Mouse (Mus musculus) adrenal gland, adult (tissue): ENCODE measurements around the gene Olfr1062.
A peak's percentile ranks its signal among the peaks of the same experiment; 100 is the strongest.
"Not testable (repeated sequence)": the region's sequence is repeated elsewhere in the genome, so short reads cannot be mapped to it uniquely, and the experiment has no call there.

Experiments used
- DNase-seq, 2 experiments: peaks; one replicate each; pipeline ENCODE4 v3.0.0; 2022 to 2023; ENCODE audit warnings: low spot score in 1 of 2; ENCODE audit not compliant: inconsistent age in 2 of 2

Olfr1062 gene

GRCm38 (mm10) chr2:86426649-86427048 lies at the start of gene Olfr1062:
TSS of gene Olfr1062 (minus strand) at chr2:86426749.
- DNase-seq = not testable (repeated sequence)

GRCm38 (mm10) chr2:86464442-86465109 lies 38.0 kb upstream of the Olfr1062 start:
- DNase-seq = peak; percentile 24 to 76

GRCm38 (mm10) chr2:86460434-86460833 lies 33.9 kb upstream of the Olfr1062 start:
- DNase-seq = no peak

- no peak for DNase-seq
These were observed 29.6 kb upstream of the Olfr1062 start, which contains the start of gene Olfr1066 for GRCm38 (mm10) chr2:86456169-86456568. TSS of gene Olfr1066 (minus strand) at chr2:86456269.

GRCm38 (mm10) chr2:86450491-86450890 lies 23.9 kb upstream of the Olfr1062 start, which contains the start of gene Olfr1065:
TSS of gene Olfr1065 (minus strand) at chr2:86450591.
- DNase-seq = not testable (repeated sequence)

- DNase-seq = not testable (repeated sequence)
These were observed 15.6 kb upstream of the Olfr1062 start for GRCm38 (mm10) chr2:86442101-86442500.

GRCm38 (mm10) chr2:86428511-86428910 lies 2.0 kb upstream of the Olfr1062 start:
- DNase-seq = not testable (repeated sequence)

- DNase-seq = no peak
These were observed 12.6 kb downstream of the Olfr1062 start, which contains the start of gene Olfr1061 for GRCm38 (mm10) chr2:86413950-86414349. TSS of gene Olfr1061 (minus strand) at chr2:86414050.

GRCm38 (mm10) chr2:86395114-86395513 lies 31.4 kb downstream of the Olfr1062 start:
- no peak for DNase-seq

GRCm38 (mm10) chr2:86388461-86388860 lies 38.1 kb downstream of the Olfr1062 start, which contains the start of gene Olfr1058:
TSS of gene Olfr1058 (minus strand) at chr2:86388561.
- DNase-seq = not testable (repeated sequence)

- DNase-seq = no peak
These were observed 48.3 kb downstream of the Olfr1062 start, which contains the start of gene Olfr1057 for GRCm38 (mm10) chr2:86378293-86378692. TSS of gene Olfr1057 (minus strand) at chr2:86378393.
